In the genomic region with DNA sequence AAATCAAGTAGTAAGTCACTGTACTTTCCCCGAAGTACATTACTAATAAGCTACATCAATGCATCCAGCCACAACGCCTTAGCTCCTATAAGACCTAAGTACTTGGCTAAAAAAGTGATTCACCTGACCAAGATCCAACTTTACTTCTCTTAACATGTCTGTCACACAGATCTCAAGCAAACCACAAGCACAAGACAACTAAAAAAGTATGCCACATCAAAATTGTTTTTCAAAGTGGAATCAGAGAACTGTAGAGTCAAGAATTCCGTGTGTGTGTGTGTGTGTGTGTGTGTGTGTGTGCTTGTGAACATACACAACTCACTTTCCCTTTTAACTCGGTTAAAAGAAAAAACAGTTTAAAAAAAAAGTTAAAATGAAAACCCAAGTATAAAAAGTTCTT, we compare ENCODE assay signal across 32 mouse cellular contexts. TPM values are rescaled to one million over a fixed set of nuclear protein-coding genes. Genes with fewer than 3 reads are reported as not detected.
DNase-seq lines count a peak whose midpoint lies in the region; ATAC-seq and TF ChIP-seq lines count a peak whose summit lies in the region.
"Had no signal": no experiment of that assay in that cellular context is flagged by ENCODE, and none has a peak within 500 bp of the region (broad histone marks: within the 10 kb centered on the region; RNA-seq: fewer than 3 reads in every experiment).

No protein-coding gene starts in this region.

- DNase-seq in gastrocnemius, adult 2 months, result no peak
- DNase-seq in gastrocnemius, adult 18-20 months (ENCODE audit: low spot score), result no peak
- peak; percentile 76 for DNase-seq in midbrain, embryonic 11.5 days (ENCODE audit: low spot score, missing footprints)
- no peak for DNase-seq in midbrain, postnatal 0 days (ENCODE audit: low spot score)
- peak; percentile 72 for DNase-seq in CD4-positive helper T cell, adult 2 months (ENCODE audit: low read depth, low spot score)
- DNase-seq in spleen, postnatal 10 days (ENCODE audit: low spot score in 2 of 2), result no peak
- DNase-seq: adrenal gland, postnatal 25 days; cerebellum, adult 11-12 months; cerebellum, postnatal 10 days; gastrocnemius, postnatal 10 days; heart, postnatal 14 days; kidney, adult 8-10 months; layer of hippocampus, postnatal 36 days; liver, embryonic 13.5 days; lung, adult 18-20 months; lung, postnatal 4 days; right cerebral cortex, adult 18-20 months; spleen, adult 18-20 months; thymus, postnatal 4 days had no signal

- no peak for ATAC-seq in midbrain, embryonic 11.5 days (ENCODE audit: low FRiP score)
- ATAC-seq in midbrain, postnatal 0 days (ENCODE audit: low FRiP score), result no peak
- no peak for ATAC-seq in stomach, embryonic 15.5 days (ENCODE audit: insufficient read depth, low FRiP score, low read depth)
- ATAC-seq: CD4-positive, CD25-positive, alpha-beta regulatory T cell, adult 4 months; forebrain, embryonic 16.5 days; intestine, embryonic 16.5 days; lung, postnatal 0 days; midbrain, embryonic 15.5 days had no signal

- H3K4me1 ChIP-seq in midbrain, embryonic 11.5 days (ENCODE audit: control insufficient read depth, insufficient read depth, low read length), result peaks cover 15% of the 10 kb centered on the region
- peaks cover 2% of the 10 kb centered on the region; the same call in 1 of the 2 replicates for H3K4me1 ChIP-seq in midbrain, postnatal 0 days (ENCODE audit: insufficient read depth, low read length)
- peaks cover 13% of the 10 kb centered on the region for H3K4me1 ChIP-seq in stomach, embryonic 15.5 days

- H3K27ac ChIP-seq in gastrocnemius, adult 2 months, result peak overlapping the region; percentile 80
- no peak overlapping the region for H3K27ac ChIP-seq in midbrain, embryonic 11.5 days (ENCODE audit: low read depth, low read length)
- H3K27ac ChIP-seq in midbrain, postnatal 0 days (ENCODE audit: low read depth, low read length), result no peak overlapping the region
- H3K27ac ChIP-seq in stomach, embryonic 15.5 days, result no peak overlapping the region
- H3K27ac ChIP-seq: hindbrain, embryonic 10.5 days; kidney, postnatal 0 days; limb, embryonic 15.5 days; liver, embryonic 13.5 days; midbrain, embryonic 15.5 days had no signal

- no peak overlapping the region; the same call in 1 of the 2 replicates for H3K4me3 ChIP-seq in gastrocnemius, adult 2 months
- H3K4me3 ChIP-seq in midbrain, embryonic 11.5 days (ENCODE audit: low read depth, low read length), result no peak overlapping the region
- H3K4me3 ChIP-seq in midbrain, postnatal 0 days (ENCODE audit: low read depth, low read length), result no peak overlapping the region
- no peak overlapping the region for H3K4me3 ChIP-seq in stomach, embryonic 15.5 days (replicated peaks)
- H3K4me3 ChIP-seq: erythroblast, embryonic 14.5 days; hindbrain, embryonic 10.5 days; limb, embryonic 10.5 days; limb, embryonic 15.5 days; liver, embryonic 13.5 days; megakaryocyte, embryonic 14.5 days; myocyte had no signal

- no peak for TF ChIP-seq CTCF in gastrocnemius, adult 2 months (IDR thresholded peaks at IDR 0.05)
- no peak for TF ChIP-seq CTCF in midbrain, postnatal 0 days (IDR thresholded peaks at IDR 0.05)

- 87% methylated on average over 4 of the region's 4 CpGs for WGBS in midbrain, embryonic 11.5 days
- WGBS in midbrain, postnatal 0 days, result 89% methylated on average over 4 of the region's 4 CpGs
- 68% methylated on average over 4 of the region's 4 CpGs for WGBS in stomach, embryonic 15.5 days

- intact Hi-C loops in gastrocnemius, adult 2 months (cut with DNase I), result no loop called here

- H3K36me3 ChIP-seq in midbrain, embryonic 11.5 days (ENCODE audit: control insufficient read depth, insufficient read depth, low read length), result peaks cover 6% of the 10 kb centered on the region; the same call in 1 of the 2 replicates
- no peaks in the 10 kb centered on the region for H3K36me3 ChIP-seq in midbrain, postnatal 0 days (ENCODE audit: insufficient read depth, low read length)
- H3K36me3 ChIP-seq in stomach, embryonic 15.5 days, result no peaks in the 10 kb centered on the region
- H3K36me3 ChIP-seq: liver, embryonic 13.5 days; midbrain, embryonic 15.5 days had no signal

- no peak overlapping the region for H3K4me2 ChIP-seq in midbrain, embryonic 11.5 days
- H3K4me2 ChIP-seq in midbrain, postnatal 0 days (ENCODE audit: low read depth, low read length, poor library complexity, severe bottlenecking), result no peak overlapping the region
- peak overlapping the region; percentile 10; the same call in 1 of the 2 replicates for H3K4me2 ChIP-seq in stomach, embryonic 15.5 days
- H3K4me2 ChIP-seq: liver, embryonic 13.5 days had no signal

- no peaks in the 10 kb centered on the region for H3K27me3 ChIP-seq in midbrain, embryonic 11.5 days (ENCODE audit: control insufficient read depth, insufficient read depth, low read length)
- H3K27me3 ChIP-seq in midbrain, postnatal 0 days (ENCODE audit: insufficient read depth, low read length), result no peaks in the 10 kb centered on the region
- no peaks in the 10 kb centered on the region for H3K27me3 ChIP-seq in stomach, embryonic 15.5 days (replicated peaks)
- H3K27me3 ChIP-seq: limb, embryonic 15.5 days; midbrain, embryonic 15.5 days had no signal

- H3K9ac ChIP-seq in midbrain, embryonic 11.5 days (ENCODE audit: low read length), result no peak overlapping the region
- no peak overlapping the region for H3K9ac ChIP-seq in midbrain, postnatal 0 days (replicated peaks; ENCODE audit: low read length, poor library complexity, severe bottlenecking)
- no peak overlapping the region for H3K9ac ChIP-seq in stomach, embryonic 15.5 days
- H3K9ac ChIP-seq: limb, embryonic 15.5 days; liver, embryonic 13.5 days; midbrain, embryonic 15.5 days had no signal

- no peaks in the 10 kb centered on the region for H3K9me3 ChIP-seq in midbrain, embryonic 11.5 days (ENCODE audit: control insufficient read depth, low read length)
- H3K9me3 ChIP-seq in midbrain, postnatal 0 days (ENCODE audit: low read length), result no peaks in the 10 kb centered on the region
- no peaks in the 10 kb centered on the region for H3K9me3 ChIP-seq in stomach, embryonic 15.5 days
- H3K9me3 ChIP-seq: hindbrain, embryonic 10.5 days; limb, embryonic 10.5 days; limb, embryonic 15.5 days; liver, embryonic 13.5 days; midbrain, embryonic 15.5 days had no signal

RNA-seq across cellular contexts. Expression of a gene that starts 9.1 kb away (rescaled TPM):
- total RNA-seq in gastrocnemius, adult 2 months (2021), result 10 to 100 TPM; 39.2 to 41.3 TPM
- 10 to 100 TPM; 34.2 to 37.6 TPM for total RNA-seq in gastrocnemius, adult 18-20 months (2021)
- polyA plus RNA-seq in midbrain, embryonic 11.5 days (2014; fragmentation: Nextera tagmentation; extraction: Ambion mirVana), result 72.6 and 73.0 TPM in 2 replicates
- 112 and 144 TPM in 2 replicates for total RNA-seq in midbrain, postnatal 0 days (2014; rRNA removed)
- polyA plus RNA-seq in midbrain, postnatal 0 days (2015; fragmentation: Nextera tagmentation; extraction: Ambion mirVana), result 53.9 and 55.2 TPM in 2 replicates
- 49.6 and 53.1 TPM in 2 replicates for polyA plus RNA-seq in stomach, embryonic 15.5 days (2015; fragmentation: Nextera tagmentation; extraction: Ambion mirVana)
- polyA plus RNA-seq: erythroblast, embryonic 14.5 days had no signal

Comparison
In these comparisons a context has a peak if more than half of its experiments do, and no peak if none do; other contexts are left out.
1. DNase-seq: peak in midbrain, embryonic 11.5 days (single experiment) and CD4-positive helper T cell, adult 2 months (single experiment); none in gastrocnemius, adult 2 months (single experiment), gastrocnemius, adult 18-20 months (single experiment), midbrain, postnatal 0 days (single experiment) and spleen, postnatal 10 days (0 of 2).